Mouse (Mus musculus) liver, embryonic 14.5 days (tissue): Measurements from ENCODE around the gene Zfp366. TPM values are rescaled to one million over a fixed set of nuclear protein-coding genes. Genes with fewer than 3 reads are reported as not detected.

Source experiments
- ATAC-seq: fragments of 200-750 bp; cut with Nextera tagmentation; 2 replicates; pipeline ENCODE4 v1.8.0; 2017; ENCODE audit warnings: moderate number of reproducible peaks, mild to moderate bottlenecking, moderate library complexity; ENCODE audit not compliant: insufficient read depth
- DNase-seq, 3 experiments: peaks; one replicate each; pipeline ENCODE4 v3.0.0-alpha.2; 2012 to 2013; ENCODE audit warnings: low read depth in 3 of 3, low spot score in 3 of 3
- H3K27ac ChIP-seq: fragments of 300-500 bp; sonication (generic); 2 replicates; pipeline ENCODE4 v1.5.1; 2014; ENCODE audit warnings: moderate library complexity, mild to moderate bottlenecking, control low read depth, inconsistent platforms
- H3K27me3 ChIP-seq: fragments of 300-500 bp; sonication (generic); 2 replicates; pipeline ENCODE4 v1.6.1; 2014; ENCODE audit warnings: mild to moderate bottlenecking, low read length, moderate library complexity; ENCODE audit not compliant: control insufficient read depth, insufficient read depth
- H3K36me3 ChIP-seq: fragments of 300-500 bp; sonication (generic); replicated peaks from 2 replicates; pipeline ENCODE4 v1.6.1; 2014; ENCODE audit warnings: low read depth; ENCODE audit not compliant: control insufficient read depth, insufficient read depth
- H3K4me1 ChIP-seq, 2 experiments: fragments of 200-500 bp in 1 of 2; fragments of 300-500 bp in 1 of 2; sonication (generic) in 1 of 2; replicated peaks; 2 replicates each; pipeline ENCODE4 v1.6.1; 2012 to 2014; ENCODE audit warnings: antibody characterized with exemption in 1 of 2, inconsistent platforms in 1 of 2, low read length in 1 of 2; ENCODE audit not compliant: control insufficient read depth in 2 of 2, insufficient read depth in 2 of 2
- H3K4me2 ChIP-seq: fragments of 300-500 bp; sonication (generic); 2 replicates; pipeline ENCODE4 v1.6.1; 2014; ENCODE audit warnings: low read depth, mild to moderate bottlenecking, control low read depth, moderate library complexity
- H3K4me3 ChIP-seq, 2 experiments: fragments of 200-500 bp in 1 of 2; fragments of 300-500 bp in 1 of 2; sonication (generic) in 1 of 2; 2 replicates each; pipeline ENCODE4 v1.5.1; 2012 to 2014; ENCODE audit warnings: low read depth in 2 of 2, low read length in 2 of 2, mild to moderate bottlenecking in 2 of 2, control low read depth in 1 of 2, inconsistent platforms in 1 of 2, moderate library complexity in 1 of 2; ENCODE audit not compliant: insufficient read depth in 1 of 2
- H3K9ac ChIP-seq: fragments of 300-500 bp; sonication (generic); replicated peaks from 2 replicates; pipeline ENCODE4 v1.6.1; 2014; ENCODE audit warnings: mild to moderate bottlenecking, control low read depth, moderate library complexity
- H3K9me3 ChIP-seq: fragments of 300-500 bp; sonication (generic); 2 replicates; pipeline ENCODE4 v1.6.1; 2016; ENCODE audit warnings: low read length, mixed read lengths; ENCODE audit not compliant: control insufficient read depth
- CTCF ChIP-seq: IDR thresholded peaks from 2 replicates; pipeline ENCODE4 v1.5.1; 2016; ENCODE audit warnings: antibody characterized with exemption, low read depth, control low read depth
- EP300 ChIP-seq: IDR thresholded peaks from 2 replicates; pipeline ENCODE4 v1.6.1; 2016; ENCODE audit warnings: antibody characterized with exemption, low read depth
- WGBS: fragments of 180-500 bp; shearing (Covaris S2); extraction: QIAGEN DNeasy Blood & Tissue Kit; methylation state at CpG from one replicate; pipeline ENCODE4 v1.1.7; 2014; ENCODE audit not compliant: insufficient replicate concordance; 5-methylcytosine and 5-hydroxymethylcytosine counted together
- polyA plus RNA-seq, 2 experiments: library from polyadenylated mRNA; depleted of rRNA in 1 of 2; stranded (reverse) in 1 of 2; unstranded in 1 of 2; fragments of >200 nt; fragmentation: Nextera tagmentation in 1 of 2; extraction: Ambion mirVana in 1 of 2; gene quantifications; 2 replicates each; pipeline versions ENCODE4 v1.2.1 to v1.2.3; 2012 to 2014

The Zfp366 gene
- polyA plus RNA-seq, 2 experiments, result 0.28 to 0.46 TPM

- ATAC-seq, result no peak
- H3K4me2 ChIP-seq, result no peak overlapping the region
- DNase-seq, result no peak
- TF ChIP-seq CTCF, result no peak
- no peak for TF ChIP-seq EP300
- H3K9ac ChIP-seq, result no peak overlapping the region
- peaks cover 0 to 7% of the 10 kb centered on the region in 2 experiments; a peak in 2 of 4 replicates for H3K4me1 ChIP-seq
- no peaks in the 10 kb centered on the region for H3K27me3 ChIP-seq
- no peak overlapping the region for H3K27ac ChIP-seq
- 69% methylated on average over 8 of the region's 8 CpGs for WGBS
- H3K4me3 ChIP-seq, result no peak overlapping the region
- H3K9me3 ChIP-seq, result no peaks in the 10 kb centered on the region
- H3K36me3 ChIP-seq, result no peaks in the 10 kb centered on the region
Measured at GRCm38 (mm10) chr13:99223917-99224316, 39.3 kb downstream of the Zfp366 start.

- H3K9ac ChIP-seq, result no peak overlapping the region
- no peak overlapping the region for H3K27ac ChIP-seq
- H3K4me1 ChIP-seq, result peaks cover 0 to 7% of the 10 kb centered on the region in 2 experiments; a peak in 2 of 4 replicates
- ATAC-seq, result no peak
- no peak for DNase-seq
- no peak overlapping the region for H3K4me2 ChIP-seq
- no peak overlapping the region for H3K4me3 ChIP-seq
- H3K27me3 ChIP-seq, result no peaks in the 10 kb centered on the region
- H3K9me3 ChIP-seq, result no peaks in the 10 kb centered on the region
- H3K36me3 ChIP-seq, result no peaks in the 10 kb centered on the region
- TF ChIP-seq CTCF (no peak), EP300 (no peak)
- 66% methylated on average over 10 of the region's 10 CpGs for WGBS
Measured at GRCm38 (mm10) chr13:99225374-99226240, 41.0 kb downstream of the Zfp366 start.

- no peak for DNase-seq
- WGBS, result 50% methylated on average over 3 of the region's 3 CpGs
- Histone ChIP-seq H3K27me3 (no peaks in the 10 kb centered on the region), H3K4me3 (no peak overlapping the region), H3K36me3 (no peaks in the 10 kb centered on the region), H3K4me2 (no peak overlapping the region), H3K27ac (no peak overlapping the region), H3K9ac (no peak overlapping the region), H3K9me3 (no peaks in the 10 kb centered on the region), H3K4me1 (peaks cover 0 to 7% of the 10 kb centered on the region in 2 experiments; a peak in 2 of 4 replicates)
- no peak for TF ChIP-seq EP300
- no peak for TF ChIP-seq CTCF
- ATAC-seq, result no peak
Measured at GRCm38 (mm10) chr13:99226809-99227208, 42.2 kb downstream of the Zfp366 start.

GRCm38 (mm10) chr13:99227456-99228250, 43.0 kb downstream of the Zfp366 start:
- H3K27ac ChIP-seq, result no peak overlapping the region
- H3K4me3 ChIP-seq, result no peak overlapping the region
- H3K27me3 ChIP-seq, result no peaks in the 10 kb centered on the region
- DNase-seq (no peak), ATAC-seq (no peak)
- peaks cover 0 to 7% of the 10 kb centered on the region in 2 experiments; a peak in 2 of 4 replicates for H3K4me1 ChIP-seq
- H3K4me2 ChIP-seq, result no peak overlapping the region
- no peaks in the 10 kb centered on the region for H3K36me3 ChIP-seq
- WGBS, result 45% methylated on average over 16 of the region's 16 CpGs
- H3K9me3 ChIP-seq, result no peaks in the 10 kb centered on the region
- H3K9ac ChIP-seq, result no peak overlapping the region
- TF ChIP-seq EP300 (no peak), CTCF (no peak)
